Mouse (Mus musculus) thymus, adult 2 months (tissue): ENCODE results near the gene Ralgds. TPM values are rescaled to one million over a fixed set of nuclear protein-coding genes. Genes with fewer than 3 reads are reported as not detected.

Experiments used
- DNase-seq: peaks from one replicate; pipeline ENCODE4 v3.0.0; 2021
- H3K27ac ChIP-seq: fragments of 200-500 bp; 2 replicates; pipeline ENCODE4 v1.5.1; 2012; ENCODE audit warnings: low read length, control low read depth; ENCODE audit not compliant: control insufficient read depth, insufficient read depth
- H3K27me3 ChIP-seq: fragments of 200-500 bp; 2 replicates; pipeline ENCODE4 v1.6.1; 2012; ENCODE audit warnings: mild to moderate bottlenecking, low read length, moderate library complexity, mixed read lengths; ENCODE audit not compliant: control insufficient read depth, insufficient read depth
- H3K36me3 ChIP-seq: fragments of 200-500 bp; 2 replicates; pipeline ENCODE4 v1.6.1; 2012; ENCODE audit warnings: mild to moderate bottlenecking, low read length, moderate library complexity; ENCODE audit not compliant: control insufficient read depth, insufficient read depth
- H3K4me1 ChIP-seq: fragments of 200-500 bp; replicated peaks from 2 replicates; pipeline ENCODE4 v1.6.1; 2012; ENCODE audit warnings: low read length; ENCODE audit not compliant: control insufficient read depth, insufficient read depth
- H3K4me3 ChIP-seq: fragments of 200-500 bp; 2 replicates; pipeline ENCODE4 v1.5.1; 2012; ENCODE audit warnings: mild to moderate bottlenecking, low read length, control low read depth, moderate library complexity; ENCODE audit not compliant: control insufficient read depth, insufficient read depth
- CTCF ChIP-seq: fragments of 200-500 bp; IDR thresholded peaks from 2 replicates; pipeline ENCODE4 v1.5.1; 2012; ENCODE audit warnings: mild to moderate bottlenecking, control low read depth, low read length, moderate library complexity, borderline replicate concordance; ENCODE audit not compliant: control insufficient read depth, poor library complexity, insufficient read depth; ENCODE audit errors: extremely low read depth
- POLR2A ChIP-seq: fragments of 200-500 bp; IDR thresholded peaks from 2 replicates; pipeline ENCODE4 v1.6.1; 2012; ENCODE audit warnings: mild to moderate bottlenecking, low read length, control low read depth, moderate library complexity; ENCODE audit not compliant: control insufficient read depth, poor library complexity, insufficient read depth; ENCODE audit errors: extremely low read depth
- whole genome bisulfite sequencing: fragments of 180-500 bp; shearing (Covaris S2); methylation state at CpG from one replicate; pipeline ENCODE4 v1.1.7; 2018; 5-methylcytosine and 5-hydroxymethylcytosine counted together
- polyA plus RNA-seq: library from polyadenylated mRNA; depleted of rRNA; stranded (reverse); fragments of >200 nt; gene quantifications from 2 replicates; pipeline ENCODE4 v1.2.3, GENCODE M21; 2012

The Ralgds gene
- polyA plus RNA-seq, 1 experiment, result 51.6 TPM

DNA sequence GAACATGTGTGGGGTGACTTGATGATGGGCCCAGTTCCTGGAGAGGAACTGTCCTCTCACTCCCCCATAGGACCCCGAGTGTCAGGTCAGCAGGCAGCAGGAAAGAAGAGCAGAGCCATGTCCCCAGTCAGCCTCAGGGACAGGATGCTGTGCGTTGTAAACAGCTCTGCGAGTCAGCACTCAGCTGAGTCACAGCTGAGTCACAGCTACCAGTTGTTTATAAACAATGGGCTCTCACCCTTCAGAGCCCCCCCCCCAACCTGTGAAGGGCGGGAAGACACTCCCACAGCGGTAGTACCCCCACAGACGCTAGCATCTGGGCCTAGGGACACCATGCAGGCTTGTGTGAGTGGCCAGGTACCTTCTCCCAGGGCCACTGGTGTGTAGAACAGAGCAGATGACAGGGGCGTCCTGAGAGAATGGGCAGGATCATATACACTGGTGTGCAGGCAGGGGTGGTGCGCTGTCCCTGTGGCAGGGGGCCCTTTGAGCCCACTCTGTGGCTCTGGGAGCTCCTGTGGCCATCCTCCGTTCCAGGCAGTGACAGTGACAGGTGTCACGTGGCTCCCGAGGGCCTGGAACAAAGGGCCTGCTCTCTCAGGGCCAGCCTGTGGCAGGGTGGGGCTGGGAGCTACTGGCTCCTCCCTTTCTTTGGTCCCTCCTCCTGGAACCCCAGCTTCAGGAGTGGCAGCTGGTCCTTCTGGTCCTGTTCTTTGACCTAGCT lies 12.5 kb downstream of the Ralgds start:
- H3K27ac ChIP-seq, result no peak overlapping the region
- no peaks in the 10 kb centered on the region for H3K27me3 ChIP-seq
- WGBS, result 36% methylated on average over 11 of the region's 11 CpGs
- DNase-seq, result no peak
- H3K4me1 ChIP-seq, result peaks cover 23% of the 10 kb centered on the region
- H3K36me3 ChIP-seq, result no peaks in the 10 kb centered on the region
- no peak for TF ChIP-seq CTCF
- no peak for TF ChIP-seq POLR2A
- no peak overlapping the region for H3K4me3 ChIP-seq

DNA sequence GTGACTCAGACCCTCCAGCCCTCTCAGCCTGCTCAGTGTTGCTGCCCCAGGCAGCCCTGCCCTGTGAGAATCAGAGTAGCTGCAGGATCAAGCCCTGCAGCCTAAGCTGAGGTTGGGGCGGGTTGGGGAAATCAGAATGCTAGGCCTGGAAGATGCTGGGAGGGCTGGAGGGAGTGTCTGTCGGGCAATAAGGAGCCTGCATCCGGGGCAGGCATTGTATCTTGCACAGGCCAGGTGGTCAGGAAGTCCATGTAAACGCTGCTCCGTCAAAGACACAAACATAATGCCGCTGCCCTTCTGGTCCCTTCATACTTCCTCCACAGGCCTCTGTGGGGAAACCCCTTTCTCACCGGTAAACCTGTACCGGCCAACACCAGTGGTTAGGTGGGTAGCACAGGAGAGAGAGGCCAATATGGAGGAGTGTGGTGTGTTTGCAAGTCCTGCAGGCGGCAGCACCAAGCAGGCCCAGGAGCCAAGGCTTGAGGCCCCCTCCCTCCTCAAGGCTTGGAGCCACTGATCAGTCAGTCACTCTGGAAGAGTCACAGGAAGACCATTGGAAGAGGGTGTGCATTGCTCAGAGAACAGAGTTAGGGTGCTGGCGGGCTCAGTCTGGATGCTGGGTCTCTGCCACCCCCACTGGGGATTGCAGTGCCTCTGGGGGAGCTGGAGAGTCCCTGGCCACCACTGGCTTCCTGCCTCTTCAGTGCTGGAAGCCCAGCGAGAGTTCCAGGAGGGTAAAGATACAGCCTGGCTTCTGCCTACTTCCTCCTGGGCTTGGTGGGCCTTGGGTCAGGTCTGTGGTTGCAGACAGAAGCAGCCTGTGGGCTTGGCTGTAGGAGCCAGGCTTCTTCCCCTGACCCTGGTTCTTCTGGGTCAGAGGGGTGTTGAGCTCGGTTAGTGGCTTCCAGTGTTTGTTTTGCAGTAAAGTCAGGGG lies 13.3 kb downstream of the Ralgds start:
- no peak for DNase-seq
- Histone ChIP-seq H3K4me1 (peaks cover 23% of the 10 kb centered on the region), H3K27ac (no peak overlapping the region), H3K27me3 (no peaks in the 10 kb centered on the region), H3K36me3 (no peaks in the 10 kb centered on the region), H3K4me3 (no peak overlapping the region)
- WGBS, result 20% methylated on average over 12 of the region's 12 CpGs
- TF ChIP-seq POLR2A, result no peak
- TF ChIP-seq CTCF, result peak; percentile 10; the same call in 1 of the 2 replicates

DNA sequence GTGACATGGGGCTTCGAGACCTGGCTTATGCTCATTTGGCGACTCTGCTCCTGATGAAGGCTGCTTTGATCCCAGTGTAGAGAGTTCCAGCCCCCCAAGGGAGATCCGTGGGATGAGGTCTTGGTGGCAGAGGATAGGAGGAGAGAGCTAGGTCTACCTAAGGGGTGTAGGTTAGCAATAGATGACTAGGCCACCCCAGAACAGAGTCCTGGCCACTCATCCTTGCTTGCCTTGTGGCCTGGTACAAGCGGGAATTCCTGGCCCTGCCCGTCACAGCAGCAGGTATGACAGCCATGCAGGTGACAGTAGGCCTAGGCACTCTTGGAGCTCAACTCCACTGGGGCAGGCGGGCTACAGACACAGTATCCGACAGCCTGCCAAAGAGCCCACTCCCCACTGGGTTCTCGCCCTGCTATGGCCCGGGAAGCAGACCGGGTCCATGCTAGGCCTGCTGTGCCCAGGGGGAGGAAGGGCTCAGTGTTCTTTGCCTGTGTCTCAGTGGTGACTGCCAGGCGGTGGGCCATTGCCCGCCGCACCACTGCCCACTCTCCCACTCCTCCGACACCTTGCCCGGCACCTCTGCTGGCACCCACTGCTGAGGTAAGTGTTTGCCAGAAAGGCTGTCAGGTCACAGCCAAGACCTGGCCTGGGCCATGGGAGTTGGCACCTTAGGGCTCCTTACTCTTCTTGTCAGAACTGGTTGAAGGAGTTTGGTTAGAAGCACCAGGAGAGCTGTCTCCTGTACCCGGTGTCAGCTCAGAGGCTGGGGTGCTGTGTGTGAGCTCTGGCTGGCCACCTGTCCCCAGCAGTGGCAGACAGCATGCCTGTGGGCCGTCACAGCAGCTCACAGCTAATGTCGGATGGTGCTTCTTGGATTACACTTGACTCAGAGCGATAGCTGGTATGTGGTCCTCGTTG lies 14.8 kb downstream of the Ralgds start:
- peaks cover 18% of the 10 kb centered on the region for H3K4me1 ChIP-seq
- no peaks in the 10 kb centered on the region for H3K27me3 ChIP-seq
- WGBS, result 94% methylated on average over 20 of the region's 20 CpGs
- DNase-seq, result no peak
- no peaks in the 10 kb centered on the region for H3K36me3 ChIP-seq
- TF ChIP-seq CTCF (no peak), POLR2A (no peak)
- H3K27ac ChIP-seq, result no peak overlapping the region
- no peak overlapping the region for H3K4me3 ChIP-seq

DNA sequence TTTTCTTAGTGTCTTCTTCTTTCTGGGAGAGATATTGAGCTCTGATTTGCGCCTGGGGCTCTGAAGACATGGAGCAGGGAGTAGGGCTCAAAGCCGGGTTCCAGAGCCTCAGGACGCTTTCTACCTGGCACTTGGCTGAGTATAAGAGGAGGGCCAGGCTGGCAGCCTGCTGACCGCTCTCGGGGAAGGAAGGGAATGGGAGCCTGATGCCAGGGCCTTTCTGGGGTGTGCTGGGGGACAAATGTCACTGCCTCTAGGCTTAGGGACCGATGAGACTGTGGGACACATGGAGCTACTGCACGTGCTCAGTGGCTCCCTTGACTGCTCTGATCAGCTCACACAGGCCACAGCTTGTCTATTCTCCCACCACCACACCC lies 15.4 kb downstream of the Ralgds start:
- H3K36me3 ChIP-seq, result no peaks in the 10 kb centered on the region
- H3K4me1 ChIP-seq, result peaks cover 18% of the 10 kb centered on the region
- no peak overlapping the region for H3K27ac ChIP-seq
- H3K4me3 ChIP-seq, result no peak overlapping the region
- no peaks in the 10 kb centered on the region for H3K27me3 ChIP-seq
- no peak for TF ChIP-seq CTCF
- no peak for TF ChIP-seq POLR2A
- WGBS, result 94% methylated on average over 7 of the region's 7 CpGs
- DNase-seq, result no peak

DNA sequence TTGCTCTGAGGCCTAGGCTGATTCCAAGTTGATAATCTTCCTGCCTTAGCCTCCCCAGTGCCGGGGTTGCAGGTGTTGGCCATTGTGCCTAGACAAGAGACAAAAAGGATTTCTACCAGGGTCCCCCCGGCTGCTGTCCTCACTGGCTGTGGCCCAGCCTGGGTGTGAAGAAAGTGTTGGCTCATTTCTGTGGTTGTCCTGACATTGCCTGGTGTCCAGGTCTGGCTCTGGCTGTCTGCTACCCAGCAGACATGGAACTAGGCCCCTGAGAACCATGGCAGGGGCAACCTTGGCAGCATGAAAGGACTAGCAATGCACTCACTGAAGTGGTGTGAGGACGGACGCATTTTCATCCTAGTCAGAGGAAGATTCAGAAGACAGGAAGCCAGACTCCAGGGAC lies 16.9 kb downstream of the Ralgds start:
- no peaks in the 10 kb centered on the region for H3K36me3 ChIP-seq
- H3K27ac ChIP-seq, result no peak overlapping the region
- 92% methylated on average over 4 of the region's 4 CpGs for WGBS
- DNase-seq, result no peak
- no peak overlapping the region for H3K4me3 ChIP-seq
- no peak for TF ChIP-seq CTCF
- H3K27me3 ChIP-seq, result no peaks in the 10 kb centered on the region
- peaks cover 21% of the 10 kb centered on the region for H3K4me1 ChIP-seq

DNA sequence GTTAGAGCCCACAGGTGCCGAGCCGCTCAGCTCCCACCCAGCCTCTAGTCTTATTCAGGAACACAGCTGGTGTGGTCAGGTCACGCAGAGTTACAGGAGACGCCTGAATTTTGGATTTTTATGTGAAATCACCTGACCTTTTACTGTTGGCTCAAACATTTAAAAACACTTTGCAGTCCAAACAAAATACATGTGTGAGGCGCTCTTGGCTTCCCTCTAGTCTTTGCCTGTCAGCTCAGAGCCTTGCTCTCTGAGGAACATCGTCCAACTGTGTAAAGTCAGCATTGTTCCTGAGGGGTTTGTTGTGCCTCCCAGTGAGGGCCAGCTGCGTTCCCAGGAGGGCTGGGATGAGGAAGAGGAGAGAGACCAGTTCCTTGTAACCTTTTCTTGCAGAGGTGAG lies 17.4 kb downstream of the Ralgds start:
- no peak overlapping the region for H3K4me3 ChIP-seq
- no peaks in the 10 kb centered on the region for H3K36me3 ChIP-seq
- TF ChIP-seq CTCF (no peak), POLR2A (no peak)
- no peak for DNase-seq
- 86% methylated on average over 7 of the region's 7 CpGs for WGBS
- peaks cover 20% of the 10 kb centered on the region for H3K4me1 ChIP-seq
- no peak overlapping the region for H3K27ac ChIP-seq
- H3K27me3 ChIP-seq, result no peaks in the 10 kb centered on the region
